Mouse (Mus musculus): ENCODE measurements around the gene Uggt1.

GRCm38 (mm10) chr1:36258631-36259030 is 14.1 kb upstream of the Uggt1 start:
- no peak for TF ChIP-seq POLR2A (IDR thresholded peaks at IDR 0.05; ENCODE audit: low read depth, low read length)
- no peak for TF ChIP-seq CTCF (IDR thresholded peaks at IDR 0.05; ENCODE audit: extremely low read depth, insufficient read depth, insufficient read length, insufficient replicate concordance)
